In genomic region chr4:155300421-155301097, GRCm38 (mm10) we compare ENCODE assay signal across 24 mouse cellular contexts. TPM values are rescaled to one million over a fixed set of nuclear protein-coding genes. Genes with fewer than 3 reads are reported as not detected.
DNase-seq lines count a peak whose midpoint lies in the region; ATAC-seq lines count a peak whose summit lies in the region.
"Had no signal": no experiment of that assay in that cellular context is flagged by ENCODE, and none has a peak within 500 bp of the region (broad histone marks: within the 10 kb centered on the region; RNA-seq: fewer than 3 reads in every experiment).

No protein-coding gene starts in this region.

- H3K36me3 ChIP-seq in forebrain, embryonic 13.5 days (ENCODE audit: poor library complexity, severe bottlenecking), result 0 out of 2 replicates have a peak, but pooled peaks cover 4% of the 10 kb centered on the region
- H3K36me3 ChIP-seq in forebrain, embryonic 11.5 days (ENCODE audit: control insufficient read depth, insufficient read depth, low read length), result no peaks in the 10 kb centered on the region
- H3K36me3 ChIP-seq in neural tube, embryonic 15.5 days, result peaks cover 6% of the 10 kb centered on the region; the same call in 1 of the 2 replicates
- no peaks in the 10 kb centered on the region for H3K36me3 ChIP-seq in embryonic facial prominence, embryonic 13.5 days
- H3K36me3 ChIP-seq in limb, embryonic 13.5 days, result no peaks in the 10 kb centered on the region
- H3K36me3 ChIP-seq: heart, embryonic 12.5 days; liver, embryonic 15.5 days; stomach, embryonic 15.5 days had no signal

- peaks cover 18% of the 10 kb centered on the region for H3K4me1 ChIP-seq in forebrain, embryonic 13.5 days
- peaks cover 8% of the 10 kb centered on the region; the same call in 1 of the 2 replicates for H3K4me1 ChIP-seq in forebrain, embryonic 11.5 days (replicated peaks; ENCODE audit: control insufficient read depth, insufficient read depth, low read length)
- H3K4me1 ChIP-seq in neural tube, embryonic 15.5 days, result peaks cover 15% of the 10 kb centered on the region
- H3K4me1 ChIP-seq in embryonic facial prominence, embryonic 13.5 days, result peaks cover 21% of the 10 kb centered on the region
- peaks cover 45% of the 10 kb centered on the region for H3K4me1 ChIP-seq in limb, embryonic 13.5 days
- H3K4me1 ChIP-seq: liver, embryonic 15.5 days; stomach, embryonic 15.5 days had no signal

- H3K4me3 ChIP-seq in forebrain, embryonic 13.5 days, result no peak overlapping the region
- H3K4me3 ChIP-seq in forebrain, embryonic 11.5 days (ENCODE audit: low read depth, low read length), result no peak overlapping the region
- no peak overlapping the region for H3K4me3 ChIP-seq in neural tube, embryonic 15.5 days (replicated peaks)
- no peak overlapping the region for H3K4me3 ChIP-seq in embryonic facial prominence, embryonic 13.5 days
- no peak overlapping the region for H3K4me3 ChIP-seq in limb, embryonic 13.5 days
- H3K4me3 ChIP-seq: heart, embryonic 12.5 days; liver, embryonic 15.5 days; stomach, embryonic 15.5 days had no signal

- no peaks in the 10 kb centered on the region for H3K9me3 ChIP-seq in forebrain, embryonic 13.5 days (replicated peaks)
- no peaks in the 10 kb centered on the region for H3K9me3 ChIP-seq in forebrain, embryonic 11.5 days (ENCODE audit: control insufficient read depth, low read length)
- no peaks in the 10 kb centered on the region for H3K9me3 ChIP-seq in neural tube, embryonic 15.5 days (replicated peaks)
- no peaks in the 10 kb centered on the region for H3K9me3 ChIP-seq in embryonic facial prominence, embryonic 13.5 days
- H3K9me3 ChIP-seq in limb, embryonic 13.5 days, result no peaks in the 10 kb centered on the region
- H3K9me3 ChIP-seq: heart, embryonic 12.5 days; liver, embryonic 15.5 days; stomach, embryonic 15.5 days had no signal

- H3K27ac ChIP-seq in forebrain, embryonic 13.5 days, result no peak overlapping the region
- no peak overlapping the region for H3K27ac ChIP-seq in forebrain, embryonic 11.5 days (ENCODE audit: low read depth, low read length)
- no peak overlapping the region for H3K27ac ChIP-seq in neural tube, embryonic 15.5 days (replicated peaks)
- no peak overlapping the region for H3K27ac ChIP-seq in embryonic facial prominence, embryonic 13.5 days
- peak overlapping the region; percentile 81 for H3K27ac ChIP-seq in limb, embryonic 13.5 days
- H3K27ac ChIP-seq: hindbrain, postnatal 0 days; liver, embryonic 15.5 days; stomach, embryonic 15.5 days had no signal

- no peak for ATAC-seq in forebrain, embryonic 13.5 days
- no peak for ATAC-seq in forebrain, embryonic 11.5 days (replicated peaks; ENCODE audit: low FRiP score)
- ATAC-seq in neural tube, embryonic 15.5 days (ENCODE audit: low FRiP score), result 0 out of 2 replicates have a peak, but pooled peaks have one; percentile 30
- no peak for ATAC-seq in embryonic facial prominence, embryonic 13.5 days (ENCODE audit: insufficient number of reproducible peaks, insufficient read depth, low FRiP score, low TSS enrichment, low read depth)
- no peak for ATAC-seq in limb, embryonic 13.5 days (ENCODE audit: low FRiP score, low read depth)
- ATAC-seq: activated CD4-positive, CD25-positive, alpha-beta regulatory T cell, adult 4 months; hindbrain, postnatal 0 days; intestine, postnatal 0 days; lung, postnatal 0 days; midbrain, embryonic 16.5 days had no signal

- no peaks in the 10 kb centered on the region for H3K27me3 ChIP-seq in forebrain, embryonic 13.5 days
- no peaks in the 10 kb centered on the region for H3K27me3 ChIP-seq in forebrain, embryonic 11.5 days (ENCODE audit: control insufficient read depth, insufficient read depth, low read length)
- no peaks in the 10 kb centered on the region for H3K27me3 ChIP-seq in neural tube, embryonic 15.5 days (replicated peaks)
- H3K27me3 ChIP-seq in embryonic facial prominence, embryonic 13.5 days, result no peaks in the 10 kb centered on the region
- H3K27me3 ChIP-seq in limb, embryonic 13.5 days, result no peaks in the 10 kb centered on the region
- H3K27me3 ChIP-seq: heart, embryonic 12.5 days; liver, embryonic 15.5 days; stomach, embryonic 15.5 days had no signal

- 80% methylated on average over 21 of the region's 21 CpGs for WGBS in forebrain, embryonic 13.5 days
- WGBS in forebrain, embryonic 11.5 days, result 80% methylated on average over 21 of the region's 21 CpGs
- 80% methylated on average over 21 of the region's 21 CpGs for WGBS in neural tube, embryonic 15.5 days
- WGBS in embryonic facial prominence, embryonic 13.5 days, result 78% methylated on average over 21 of the region's 21 CpGs
- WGBS in limb, embryonic 13.5 days, result 79% methylated on average over 21 of the region's 21 CpGs

- no peak overlapping the region for H3K4me2 ChIP-seq in forebrain, embryonic 13.5 days
- no peak overlapping the region for H3K4me2 ChIP-seq in forebrain, embryonic 11.5 days (ENCODE audit: low read depth, low read length, severe bottlenecking)
- H3K4me2 ChIP-seq in neural tube, embryonic 15.5 days, result no peak overlapping the region
- H3K4me2 ChIP-seq in embryonic facial prominence, embryonic 13.5 days, result no peak overlapping the region
- no peak overlapping the region for H3K4me2 ChIP-seq in limb, embryonic 13.5 days (replicated peaks)
- H3K4me2 ChIP-seq: heart, embryonic 12.5 days; liver, embryonic 15.5 days; stomach, embryonic 15.5 days had no signal

- no peak for DNase-seq in forebrain, embryonic 11.5 days (ENCODE audit: low spot score)
- no peak for DNase-seq in neural tube, embryonic 10.5 days (ENCODE audit: extremely low spot score, low spot score)
- DNase-seq in kidney, adult 8-10 months, result no peak
- DNase-seq: adrenal gland, postnatal 14 days; cerebellum, adult 11 months; gastrocnemius, postnatal 10 days; heart, adult 11 months; heart, postnatal 14 days; kidney, postnatal 10 days; left cerebral cortex, postnatal 4 days; right cerebral cortex, postnatal 25 days; thymus, postnatal 14 days had no signal

- H3K9ac ChIP-seq in forebrain, embryonic 13.5 days, result 0 out of 2 replicates have a peak overlapping the region, but pooled peaks have one; percentile 5
- no peak overlapping the region for H3K9ac ChIP-seq in forebrain, embryonic 11.5 days (ENCODE audit: low read length)
- H3K9ac ChIP-seq in neural tube, embryonic 15.5 days (replicated peaks), result no peak overlapping the region
- 0 out of 2 replicates have a peak overlapping the region, but pooled peaks have one; percentile 2 for H3K9ac ChIP-seq in embryonic facial prominence, embryonic 13.5 days
- H3K9ac ChIP-seq in limb, embryonic 13.5 days, result peak overlapping the region; percentile 39; the same call in 1 of the 2 replicates
- H3K9ac ChIP-seq: heart, embryonic 12.5 days; liver, embryonic 15.5 days; stomach, embryonic 15.5 days had no signal

RNA-seq across cellular contexts. Expression of gene Faap20, which starts 51.0 kb away (rescaled TPM):
- 90.3 and 93.2 TPM in 2 replicates for polyA plus RNA-seq in forebrain, embryonic 13.5 days (2015; fragmentation: Nextera tagmentation; extraction: Ambion mirVana)
- 105 and 107 TPM in 2 replicates for polyA plus RNA-seq in forebrain, embryonic 11.5 days (2014; fragmentation: Nextera tagmentation; extraction: Ambion mirVana)
- polyA plus RNA-seq in neural tube, embryonic 15.5 days (2015; fragmentation: Nextera tagmentation; extraction: Ambion mirVana), result 69.7 and 73.1 TPM in 2 replicates
- polyA plus RNA-seq in embryonic facial prominence, embryonic 13.5 days (2015; fragmentation: Nextera tagmentation; extraction: Ambion mirVana), result 77.4 and 80.0 TPM in 2 replicates
- 92.1 and 97.8 TPM in 2 replicates for polyA plus RNA-seq in limb, embryonic 13.5 days (2015; fragmentation: Nextera tagmentation; extraction: Ambion mirVana)

Comparison
In these comparisons a context has a peak if more than half of its experiments do, and no peak if none do; other contexts are left out.
1. H3K9ac ChIP-seq: peak in forebrain, embryonic 13.5 days (single experiment), embryonic facial prominence, embryonic 13.5 days (single experiment) and limb, embryonic 13.5 days (single experiment); none in forebrain, embryonic 11.5 days (single experiment) and neural tube, embryonic 15.5 days (single experiment).